Mouse (Mus musculus): Measurements from ENCODE around the gene Gtsf1l. TPM values are rescaled to one million over a fixed set of nuclear protein-coding genes. Genes with fewer than 3 reads are reported as not detected.

Gtsf1l gene
- polyA plus RNA-seq (2012) = not detected in 2 replicates

- no peaks in the 10 kb centered on the region for H3K9me3 ChIP-seq (ENCODE audit: control insufficient read depth, low read length)
These were observed at the start of gene Gtsf1l for GRCm38 (mm10) chr2:163087728-163088127. TSS of gene Gtsf1l (minus strand) at chr2:163087855.

DNA sequence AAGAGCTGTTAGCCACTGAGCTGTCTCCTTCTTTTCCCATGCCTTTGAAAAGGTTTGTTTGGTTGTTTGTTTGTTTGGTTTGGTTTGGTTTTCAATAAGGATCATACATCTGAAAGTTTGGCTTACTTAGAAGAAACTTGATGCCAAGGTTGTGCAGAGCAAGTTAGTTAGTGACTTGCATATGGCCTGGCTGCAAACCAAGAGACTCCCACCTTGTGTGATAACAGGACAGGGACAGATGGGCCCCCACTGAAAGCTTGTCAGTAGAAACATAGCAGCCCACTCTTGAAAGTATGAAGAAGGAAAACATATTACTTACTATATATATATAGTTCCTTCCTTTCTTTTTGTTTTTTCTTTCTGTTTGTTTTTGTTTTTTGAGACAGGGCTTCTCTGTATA is 49.3 kb upstream of the Gtsf1l start:
- H3K27me3 ChIP-seq (ENCODE audit: control insufficient read depth) = no peaks in the 10 kb centered on the region
- no peak overlapping the region for H3K4me3 ChIP-seq (replicated peaks)
- H3K36me3 ChIP-seq (ENCODE audit: control insufficient read depth) = no peaks in the 10 kb centered on the region
- TF ChIP-seq GATA1 (IDR thresholded peaks at IDR 0.05; ENCODE audit: low read length) = no peak
- no peak for TF ChIP-seq TAL1 (IDR thresholded peaks at IDR 0.05; ENCODE audit: low read length)
- H3K4me1 ChIP-seq (ENCODE audit: control insufficient read depth) = no peaks in the 10 kb centered on the region
- H3K9me3 ChIP-seq (ENCODE audit: control insufficient read depth, low read length) = peaks cover 3% of the 10 kb centered on the region

More at GRCm38 (mm10) chr2:163087728-163088127, at the start of gene Gtsf1l:
- no peaks in the 10 kb centered on the region for H3K27me3 ChIP-seq (ENCODE audit: control insufficient read depth)
- no peak within 1 kb of the TSS for H3K4me3 ChIP-seq (replicated peaks)
- peaks cover 26% of the 10 kb centered on the region for H3K36me3 ChIP-seq (ENCODE audit: control insufficient read depth)
- TF ChIP-seq TAL1 (IDR thresholded peaks at IDR 0.05; ENCODE audit: low read length) (no peak), GATA1 (IDR thresholded peaks at IDR 0.05; ENCODE audit: low read length) (no peak)
- no peaks in the 10 kb centered on the region for H3K4me1 ChIP-seq (ENCODE audit: control insufficient read depth)

GRCm38 (mm10) chr2:163135931-163136330 is 48.3 kb upstream of the Gtsf1l start:
- Histone ChIP-seq H3K4me3 (replicated peaks) (no peak overlapping the region), H3K27me3 (ENCODE audit: control insufficient read depth) (no peaks in the 10 kb centered on the region), H3K4me1 (ENCODE audit: control insufficient read depth) (no peaks in the 10 kb centered on the region), H3K36me3 (ENCODE audit: control insufficient read depth) (no peaks in the 10 kb centered on the region), H3K9me3 (ENCODE audit: control insufficient read depth, low read length) (peaks cover 3% of the 10 kb centered on the region)
- TF ChIP-seq TAL1 (IDR thresholded peaks at IDR 0.05; ENCODE audit: low read length) = no peak

DNA sequence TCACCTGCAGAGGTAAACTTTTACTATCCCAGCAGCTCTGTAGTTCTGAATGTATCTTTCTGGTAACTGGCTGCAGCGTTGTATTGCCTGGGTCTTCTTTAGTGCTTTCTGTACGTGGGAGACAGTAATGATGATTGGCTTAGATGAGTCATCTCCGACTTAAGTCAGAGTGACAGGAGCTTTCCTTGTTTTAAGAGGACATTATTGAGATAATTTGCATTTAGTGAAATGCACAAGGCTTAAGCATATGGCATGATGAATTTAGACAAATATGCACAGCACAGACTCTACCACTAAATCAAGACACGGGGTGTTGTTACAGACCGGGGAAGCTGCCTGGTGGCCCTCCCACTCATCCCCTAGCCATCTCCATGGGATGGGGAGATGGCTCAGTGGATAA is 44.7 kb upstream of the Gtsf1l start:
- Histone ChIP-seq H3K9me3 (ENCODE audit: control insufficient read depth, low read length) (no peaks in the 10 kb centered on the region), H3K27me3 (ENCODE audit: control insufficient read depth) (no peaks in the 10 kb centered on the region), H3K4me3 (replicated peaks) (no peak overlapping the region), H3K4me1 (ENCODE audit: control insufficient read depth) (no peaks in the 10 kb centered on the region), H3K36me3 (ENCODE audit: control insufficient read depth) (no peaks in the 10 kb centered on the region)
- TF ChIP-seq TAL1 (IDR thresholded peaks at IDR 0.05; ENCODE audit: low read length) (no peak), GATA1 (IDR thresholded peaks at IDR 0.05; ENCODE audit: low read length) (no peak)

- Histone ChIP-seq H3K4me1 (ENCODE audit: control insufficient read depth) (no peaks in the 10 kb centered on the region), H3K9me3 (ENCODE audit: control insufficient read depth, low read length) (no peaks in the 10 kb centered on the region), H3K4me3 (replicated peaks) (no peak overlapping the region), H3K27me3 (ENCODE audit: control insufficient read depth) (no peaks in the 10 kb centered on the region), H3K36me3 (ENCODE audit: control insufficient read depth) (no peaks in the 10 kb centered on the region)
- no peak for TF ChIP-seq GATA1 (IDR thresholded peaks at IDR 0.05; ENCODE audit: low read length)
- TF ChIP-seq TAL1 (IDR thresholded peaks at IDR 0.05; ENCODE audit: low read length) = no peak
These were observed 43.2 kb upstream of the Gtsf1l start for GRCm38 (mm10) chr2:163130837-163131236.

DNA sequence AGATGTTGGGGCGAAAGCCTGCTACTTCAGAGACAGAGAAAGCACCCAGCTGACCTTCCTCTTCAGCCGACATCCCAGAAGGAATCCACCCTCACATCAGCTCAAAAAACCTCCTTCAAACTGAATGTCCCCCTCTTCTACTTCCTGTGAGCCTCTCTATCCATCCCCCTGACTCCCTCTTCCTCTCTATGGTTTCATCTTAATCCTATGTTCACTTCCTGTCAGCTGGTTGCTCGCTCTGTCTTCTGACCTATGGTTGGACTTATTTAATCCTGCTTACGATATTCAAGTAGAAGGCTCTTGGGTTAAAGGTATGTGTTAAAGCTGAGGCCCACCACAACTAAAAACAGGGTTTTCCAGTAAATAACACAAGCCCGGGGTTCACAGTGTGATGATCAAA is 35.8 kb upstream of the Gtsf1l start:
- H3K4me1 ChIP-seq (ENCODE audit: control insufficient read depth) = no peaks in the 10 kb centered on the region

GRCm38 (mm10) chr2:163122319-163122718 is 34.7 kb upstream of the Gtsf1l start:
- Histone ChIP-seq H3K4me1 (ENCODE audit: control insufficient read depth) (no peaks in the 10 kb centered on the region), H3K36me3 (ENCODE audit: control insufficient read depth) (no peaks in the 10 kb centered on the region), H3K9me3 (ENCODE audit: control insufficient read depth, low read length) (no peaks in the 10 kb centered on the region), H3K4me3 (replicated peaks) (no peak overlapping the region), H3K27me3 (ENCODE audit: control insufficient read depth) (peaks cover 13% of the 10 kb centered on the region)
- TF ChIP-seq GATA1 (IDR thresholded peaks at IDR 0.05; ENCODE audit: low read length) = no peak

More for the DNA sequence above, 35.8 kb upstream of the Gtsf1l start:
- TF ChIP-seq TAL1 (IDR thresholded peaks at IDR 0.05; ENCODE audit: low read length) (no peak), GATA1 (IDR thresholded peaks at IDR 0.05; ENCODE audit: low read length) (no peak)
- no peaks in the 10 kb centered on the region for H3K36me3 ChIP-seq (ENCODE audit: control insufficient read depth)
- no peaks in the 10 kb centered on the region for H3K9me3 ChIP-seq (ENCODE audit: control insufficient read depth, low read length)
- H3K27me3 ChIP-seq (ENCODE audit: control insufficient read depth) = peaks cover 13% of the 10 kb centered on the region
- no peak overlapping the region for H3K4me3 ChIP-seq (replicated peaks)

GRCm38 (mm10) chr2:163121353-163121660 is 33.7 kb upstream of the Gtsf1l start:
- Histone ChIP-seq H3K9me3 (ENCODE audit: control insufficient read depth, low read length) (no peaks in the 10 kb centered on the region), H3K27me3 (ENCODE audit: control insufficient read depth) (peaks cover 13% of the 10 kb centered on the region), H3K36me3 (ENCODE audit: control insufficient read depth) (no peaks in the 10 kb centered on the region), H3K4me1 (ENCODE audit: control insufficient read depth) (no peaks in the 10 kb centered on the region), H3K4me3 (replicated peaks) (no peak overlapping the region)
- no peak for TF ChIP-seq TAL1 (IDR thresholded peaks at IDR 0.05; ENCODE audit: low read length)
- no peak for TF ChIP-seq GATA1 (IDR thresholded peaks at IDR 0.05; ENCODE audit: low read length)

GRCm38 (mm10) chr2:163120626-163121352 is 33.1 kb upstream of the Gtsf1l start:
- no peak overlapping the region for H3K4me3 ChIP-seq (replicated peaks)
- TF ChIP-seq TAL1 (IDR thresholded peaks at IDR 0.05; ENCODE audit: low read length) (no peak), GATA1 (IDR thresholded peaks at IDR 0.05; ENCODE audit: low read length) (no peak)
- no peaks in the 10 kb centered on the region for H3K36me3 ChIP-seq (ENCODE audit: control insufficient read depth)
- H3K27me3 ChIP-seq (ENCODE audit: control insufficient read depth) = peaks cover 13% of the 10 kb centered on the region
- no peaks in the 10 kb centered on the region for H3K9me3 ChIP-seq (ENCODE audit: control insufficient read depth, low read length)
- no peaks in the 10 kb centered on the region for H3K4me1 ChIP-seq (ENCODE audit: control insufficient read depth)
